Mouse (Mus musculus): ENCODE results near the gene Dennd1a.

GRCm38 (mm10) chr2:38142905-38143304 lies 144.3 kb downstream of the Dennd1a start:
- no peak for TF ChIP-seq CTCF (IDR thresholded peaks at IDR 0.05; ENCODE audit: control insufficient read depth, insufficient read depth, insufficient read length)
- no peak for TF ChIP-seq MAX (IDR thresholded peaks at IDR 0.05)
- TF ChIP-seq USF1 (IDR thresholded peaks at IDR 0.05; ENCODE audit: low read depth): no peak
- no peak for TF ChIP-seq FOSL1 (IDR thresholded peaks at IDR 0.05; ENCODE audit: insufficient read depth, low read length, poor library complexity, severe bottlenecking)
- no peak for TF ChIP-seq MYOG (IDR thresholded peaks at IDR 0.05; ENCODE audit: control insufficient read depth, extremely low read depth, insufficient read length)
- TF ChIP-seq MYOD1 (IDR thresholded peaks at IDR 0.05; ENCODE audit: control insufficient read depth, insufficient read length, low read depth): no peak
- TF ChIP-seq CEBPB (IDR thresholded peaks at IDR 0.05; ENCODE audit: low read depth): no peak

Data from C2C12 (cell line).